Mouse (Mus musculus) hindbrain, postnatal 0 days (tissue): ENCODE measurements around the gene Ifnar2. TPM values are rescaled to one million over a fixed set of nuclear protein-coding genes. Genes with fewer than 3 reads are reported as not detected.

Source experiments
- ATAC-seq: fragments of 200-750 bp; cut with Nextera tagmentation; 2 replicates; pipeline ENCODE4 v1.8.0; 2017; ENCODE audit warnings: mild to moderate bottlenecking, moderate TSS enrichment, moderate library complexity
- DNase-seq: peaks from one replicate; pipeline ENCODE4 v3.0.0-alpha.2; 2015; ENCODE audit warnings: low spot score
- H3K27ac ChIP-seq: fragments of 300-500 bp; sonication (generic); 2 replicates; pipeline ENCODE4 v1.5.1; 2014; ENCODE audit warnings: mild to moderate bottlenecking
- H3K27me3 ChIP-seq: fragments of 300-500 bp; sonication (generic); 2 replicates; pipeline ENCODE4 v1.6.1; 2014; ENCODE audit warnings: low read length, mixed read lengths; ENCODE audit not compliant: insufficient read depth
- H3K36me3 ChIP-seq: fragments of 300-500 bp; sonication (generic); 2 replicates; pipeline ENCODE4 v1.6.1; 2014; ENCODE audit warnings: low read length, mixed read lengths; ENCODE audit not compliant: insufficient read depth
- H3K4me1 ChIP-seq: fragments of 300-500 bp; sonication (generic); 2 replicates; pipeline ENCODE4 v1.6.1; 2014; ENCODE audit warnings: antibody characterized with exemption, low read length, mixed read lengths; ENCODE audit not compliant: insufficient read depth
- H3K4me2 ChIP-seq: fragments of 300-500 bp; sonication (generic); 2 replicates; pipeline ENCODE4 v1.6.1; 2014; ENCODE audit warnings: low read depth, mild to moderate bottlenecking, low read length, moderate library complexity, mixed read lengths
- H3K4me3 ChIP-seq: fragments of 300-500 bp; sonication (generic); 2 replicates; pipeline ENCODE4 v1.5.1; 2014; ENCODE audit warnings: low read length
- H3K9ac ChIP-seq: fragments of 300-500 bp; sonication (generic); replicated peaks from 2 replicates; pipeline ENCODE4 v1.6.1; 2014; ENCODE audit warnings: mild to moderate bottlenecking, low read length, moderate library complexity, mixed read lengths
- H3K9me3 ChIP-seq: fragments of 300-500 bp; sonication (generic); 2 replicates; pipeline ENCODE4 v1.6.1; 2016; ENCODE audit warnings: low read length, mixed read lengths
- CTCF ChIP-seq: IDR thresholded peaks from 2 replicates; pipeline ENCODE4 v1.5.1; 2016; ENCODE audit warnings: antibody characterized with exemption, control low read depth, low read depth
- WGBS: fragments of 180-500 bp; shearing (Covaris S2); extraction: QIAGEN DNeasy Blood & Tissue Kit; methylation state at CpG from one replicate; pipeline ENCODE4 v1.1.7; 2014; 5-methylcytosine and 5-hydroxymethylcytosine counted together
- polyA plus RNA-seq: library from polyadenylated mRNA; unstranded; fragments of >200 nt; fragmentation: Nextera tagmentation; extraction: Ambion mirVana; gene quantifications from 2 replicates; pipeline ENCODE4 v1.2.1, GENCODE M21; 2015
- total RNA-seq: library from RNA; depleted of rRNA; stranded (reverse); fragments of >200 nt; gene quantifications from 2 replicates; pipeline ENCODE4 v1.2.3, GENCODE M21; 2014

The Ifnar2 gene
- total and polyA plus RNA-seq, 2 experiments from 2014 or later = 20.9 to 49.9 TPM

DNA sequence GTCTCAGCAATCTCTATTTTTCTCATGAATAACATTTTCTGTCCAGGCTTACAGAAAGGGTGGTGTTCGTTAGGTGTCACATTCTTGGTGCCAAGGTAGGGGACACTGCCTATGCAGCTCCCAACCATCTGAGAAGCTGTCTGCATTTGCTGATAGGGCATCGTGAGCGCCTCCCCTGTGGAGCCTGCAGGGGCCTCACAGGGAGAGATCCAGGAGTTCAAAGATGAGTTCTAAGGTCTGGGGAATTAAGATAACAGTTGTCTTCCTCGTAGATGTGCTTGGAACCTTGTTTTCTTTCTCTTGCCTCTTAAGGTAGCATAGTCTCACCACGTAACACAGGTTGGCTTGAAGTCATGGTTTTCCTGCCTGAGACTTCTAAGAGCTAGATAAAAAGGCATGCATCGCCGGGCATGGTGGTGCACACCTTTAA, 69.2 kb downstream of the Ifnar2 start:
- TF ChIP-seq CTCF = no peak
- no peak for ATAC-seq
- H3K27me3 ChIP-seq = no peaks in the 10 kb centered on the region
- DNase-seq = no peak
- H3K27ac ChIP-seq = no peak overlapping the region
- no peak overlapping the region for H3K4me2 ChIP-seq
- 79% methylated on average over 7 of the region's 7 CpGs for WGBS
- H3K9me3 ChIP-seq = no peaks in the 10 kb centered on the region
- no peaks in the 10 kb centered on the region for H3K4me1 ChIP-seq
- H3K9ac ChIP-seq = no peak overlapping the region
- H3K36me3 ChIP-seq = no peaks in the 10 kb centered on the region
- H3K4me3 ChIP-seq = no peak overlapping the region

DNA sequence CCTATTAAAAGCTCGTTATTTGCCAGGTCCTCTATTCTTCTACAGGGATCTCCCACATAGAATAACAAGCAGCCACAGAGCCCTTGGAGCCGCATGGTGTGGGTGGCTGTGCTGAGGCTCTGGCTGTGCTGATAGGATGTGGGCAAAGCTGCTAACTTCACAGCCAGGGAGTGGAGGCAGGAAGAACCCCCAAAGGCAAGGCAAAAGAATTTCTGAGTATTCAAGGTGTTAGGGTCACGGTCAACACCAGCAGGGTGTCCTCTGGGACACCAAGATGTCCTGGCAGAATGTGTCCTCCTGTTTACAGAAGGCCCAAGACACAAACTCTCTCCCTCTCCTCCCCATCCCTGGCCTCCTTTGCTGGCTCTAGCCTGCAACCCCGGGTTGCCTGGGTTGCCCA, 69.9 kb downstream of the Ifnar2 start:
- Histone ChIP-seq H3K9ac (no peak overlapping the region), H3K27ac (no peak overlapping the region), H3K9me3 (no peaks in the 10 kb centered on the region), H3K4me3 (no peak overlapping the region), H3K4me2 (no peak overlapping the region), H3K36me3 (no peaks in the 10 kb centered on the region), H3K27me3 (no peaks in the 10 kb centered on the region), H3K4me1 (no peaks in the 10 kb centered on the region)
- ATAC-seq = no peak
- DNase-seq = no peak
- TF ChIP-seq CTCF = no peak
- 75% methylated on average over 4 of the region's 4 CpGs for WGBS

DNA sequence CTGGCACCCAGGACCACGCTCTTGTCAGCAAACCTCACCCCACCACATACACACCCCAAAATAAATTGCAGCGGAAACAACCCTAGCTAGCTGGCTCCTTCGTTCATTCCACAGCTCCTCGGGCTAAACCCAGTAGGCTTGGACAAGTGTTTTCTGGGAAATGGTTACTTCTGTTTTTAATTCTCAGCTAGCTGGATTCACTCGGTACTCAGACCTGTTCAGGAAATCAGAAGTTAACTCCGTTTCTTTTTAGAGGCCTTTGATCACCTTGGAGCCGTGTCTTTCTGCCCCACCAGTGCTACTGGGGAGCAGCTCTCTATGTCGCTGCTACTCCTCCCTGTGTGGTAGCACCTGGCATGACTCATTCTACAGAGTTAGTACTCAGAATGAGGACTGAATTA, 70.6 kb downstream of the Ifnar2 start:
- Histone ChIP-seq H3K4me2 (no peak overlapping the region), H3K36me3 (no peaks in the 10 kb centered on the region), H3K4me1 (no peaks in the 10 kb centered on the region), H3K27me3 (no peaks in the 10 kb centered on the region), H3K27ac (no peak overlapping the region), H3K4me3 (no peak overlapping the region), H3K9me3 (no peaks in the 10 kb centered on the region), H3K9ac (no peak overlapping the region)
- ATAC-seq (no peak), DNase-seq (no peak)
- WGBS = 80% methylated on average over 8 of the region's 8 CpGs
- no peak for TF ChIP-seq CTCF

DNA sequence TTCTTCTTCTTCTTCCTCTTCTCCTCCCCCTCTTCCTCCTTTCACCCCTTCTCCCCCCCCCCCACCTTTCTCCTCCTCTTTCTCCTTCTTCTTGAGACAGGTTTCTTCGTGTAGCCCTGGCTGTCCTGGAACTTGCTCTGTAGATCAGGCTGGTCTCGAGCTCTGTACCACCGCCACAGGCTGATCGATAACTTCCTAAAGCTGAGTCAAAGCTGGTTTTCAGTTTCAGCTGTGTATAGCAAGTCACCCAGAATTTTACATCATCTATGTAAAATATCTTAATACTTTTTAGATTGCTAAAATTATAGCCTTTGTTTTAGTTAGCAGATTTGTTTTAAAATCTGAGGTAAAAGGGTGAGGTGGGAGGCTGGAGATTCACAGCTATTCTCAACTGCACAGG, 72.3 kb downstream of the Ifnar2 start:
- no peaks in the 10 kb centered on the region for H3K36me3 ChIP-seq
- no peaks in the 10 kb centered on the region for H3K4me1 ChIP-seq
- H3K9me3 ChIP-seq = no peaks in the 10 kb centered on the region
- DNase-seq (no peak), ATAC-seq (no peak)
- no peak overlapping the region for H3K4me3 ChIP-seq
- H3K9ac ChIP-seq = no peak overlapping the region
- TF ChIP-seq CTCF = no peak
- H3K27me3 ChIP-seq = no peaks in the 10 kb centered on the region
- H3K4me2 ChIP-seq = no peak overlapping the region
- 85% methylated on average over 4 of the region's 4 CpGs for WGBS
- no peak overlapping the region for H3K27ac ChIP-seq

DNA sequence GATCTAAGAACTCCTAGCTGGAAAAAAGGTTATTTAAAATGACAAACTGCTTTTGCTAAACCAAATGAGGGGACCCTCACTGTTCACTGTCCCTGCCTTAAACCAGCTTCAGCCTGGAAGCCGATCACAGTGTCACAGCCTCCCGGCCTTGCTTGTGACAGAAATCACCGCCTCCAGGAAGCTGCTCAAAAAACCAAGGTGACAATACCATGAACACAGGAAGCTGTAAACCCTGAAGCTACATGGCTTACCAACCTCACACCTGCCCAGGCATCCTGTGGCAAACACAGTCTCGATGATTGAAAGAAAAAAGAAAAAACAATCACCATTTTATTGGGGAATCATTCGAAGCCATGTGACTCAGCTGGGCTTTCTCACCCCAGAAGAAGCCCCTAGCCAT, 73.0 kb downstream of the Ifnar2 start:
- Histone ChIP-seq H3K27ac (no peak overlapping the region), H3K36me3 (no peaks in the 10 kb centered on the region), H3K9me3 (no peaks in the 10 kb centered on the region), H3K4me3 (no peak overlapping the region), H3K4me1 (no peaks in the 10 kb centered on the region), H3K9ac (no peak overlapping the region), H3K27me3 (no peaks in the 10 kb centered on the region), H3K4me2 (no peak overlapping the region)
- DNase-seq = no peak
- 91% methylated on average over 5 of the region's 5 CpGs for WGBS
- no peak for TF ChIP-seq CTCF
- no peak for ATAC-seq

DNA sequence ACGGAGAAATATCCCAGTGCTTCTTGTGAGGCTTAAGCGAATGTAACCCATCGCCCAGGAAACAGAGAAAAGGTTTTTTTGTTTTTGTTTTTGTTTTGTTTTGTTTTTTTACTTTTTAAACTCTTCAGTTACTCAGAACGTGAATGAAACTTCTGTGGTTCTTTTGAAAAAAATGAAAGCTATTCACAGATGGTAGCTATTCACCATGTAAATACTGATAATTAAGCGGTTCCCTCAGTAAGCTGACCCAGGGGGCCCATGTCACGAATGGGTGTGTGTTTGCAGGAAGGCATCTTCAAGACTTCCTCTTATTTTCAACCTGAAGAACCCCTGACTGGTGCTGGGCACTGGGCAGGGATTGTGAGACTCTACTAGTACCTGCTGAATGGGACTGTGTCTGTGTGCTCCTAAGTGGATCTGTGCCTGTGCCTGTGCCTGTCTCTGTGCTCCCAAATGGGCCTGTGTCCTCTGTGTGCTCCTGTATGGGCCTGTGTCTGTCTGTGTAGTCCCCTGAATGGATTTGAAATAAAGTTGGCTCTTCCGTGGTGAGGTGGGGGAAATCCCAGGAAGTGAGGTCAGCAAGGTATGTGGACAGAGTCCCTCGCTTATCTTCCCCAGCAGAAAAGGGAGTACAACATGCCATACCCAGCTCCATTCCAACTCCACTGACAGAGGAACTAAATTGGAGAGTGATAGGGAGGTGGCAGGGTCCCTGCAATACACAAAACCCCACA, 74.4 kb downstream of the Ifnar2 start:
- Histone ChIP-seq H3K27ac (no peak overlapping the region), H3K4me3 (no peak overlapping the region), H3K9ac (no peak overlapping the region), H3K4me2 (no peak overlapping the region), H3K9me3 (no peaks in the 10 kb centered on the region), H3K27me3 (no peaks in the 10 kb centered on the region), H3K36me3 (no peaks in the 10 kb centered on the region), H3K4me1 (no peaks in the 10 kb centered on the region)
- WGBS = 69% methylated on average over 8 of the region's 8 CpGs
- TF ChIP-seq CTCF = no peak
- no peak for ATAC-seq
- no peak for DNase-seq

DNA sequence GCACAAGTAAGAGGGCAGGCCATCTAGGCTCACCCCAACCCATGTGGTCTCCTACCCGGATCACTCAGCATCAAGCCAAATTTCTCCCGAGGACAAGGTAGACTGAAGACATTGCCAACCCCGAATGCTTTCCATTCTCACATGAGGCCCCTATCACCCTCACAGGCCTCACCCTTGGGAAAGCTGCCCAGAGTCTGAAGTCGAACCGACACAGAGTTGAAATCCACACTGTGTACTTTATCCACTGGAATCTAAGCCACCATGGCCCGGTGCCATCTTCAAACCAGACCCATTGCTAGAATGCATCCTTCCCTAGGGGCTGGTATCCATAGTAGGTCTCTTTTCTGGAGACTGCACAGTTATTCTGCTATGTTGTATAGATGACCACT, 74.9 kb downstream of the Ifnar2 start:
- Histone ChIP-seq H3K4me2 (no peak overlapping the region), H3K4me1 (no peaks in the 10 kb centered on the region), H3K9ac (no peak overlapping the region), H3K27ac (no peak overlapping the region), H3K36me3 (no peaks in the 10 kb centered on the region), H3K27me3 (no peaks in the 10 kb centered on the region), H3K9me3 (no peaks in the 10 kb centered on the region), H3K4me3 (no peak overlapping the region)
- 71% methylated on average over 6 of the region's 6 CpGs for WGBS
- DNase-seq (no peak), ATAC-seq (no peak)
- no peak for TF ChIP-seq CTCF
